Mouse (Mus musculus) erythroblast, embryonic 14.5 days (primary cell): ENCODE data around the gene Kmt5b.

Experiments
- GATA1 ChIP-seq: IDR thresholded peaks from 2 replicates; pipeline ENCODE4 v1.6.1; 2012; ENCODE audit warnings: low read length, inconsistent platforms, mixed read lengths
- TAL1 ChIP-seq: IDR thresholded peaks from 3 replicates; pipeline ENCODE4 v1.6.1; 2012; ENCODE audit warnings: low read length, inconsistent platforms, mixed read lengths

- TF ChIP-seq TAL1 (no peak), GATA1 (no peak)
Measured at GRCm38 (mm10) chr19:3814461-3814860, 47.2 kb downstream of the Kmt5b start.
